Mouse (Mus musculus) midbrain, embryonic 14.5 days (tissue): ENCODE results near the gene Slc1a2. TPM values are rescaled to one million over a fixed set of nuclear protein-coding genes. Genes with fewer than 3 reads are reported as not detected.

Source experiments
- ATAC-seq: fragments of 200-750 bp; cut with Nextera tagmentation; 2 replicates; pipeline ENCODE4 v1.8.0; 2017; ENCODE audit warnings: moderate number of reproducible peaks, moderate library complexity; ENCODE audit not compliant: low FRiP score, low TSS enrichment
- DNase-seq: peaks from one replicate; pipeline ENCODE4 v3.0.0-alpha.2; 2015
- H3K27ac ChIP-seq: fragments of 300-500 bp; sonication (generic); replicated peaks from 2 replicates; pipeline ENCODE4 v1.5.1; 2014; ENCODE audit warnings: mild to moderate bottlenecking, low read depth, low read length, moderate library complexity
- H3K27me3 ChIP-seq: fragments of 300-500 bp; sonication (generic); 2 replicates; pipeline ENCODE4 v1.6.1; 2014; ENCODE audit warnings: low read length, control low read depth, mixed read lengths; ENCODE audit not compliant: control insufficient read depth, insufficient read depth
- H3K36me3 ChIP-seq: fragments of 300-500 bp; sonication (generic); 2 replicates; pipeline ENCODE4 v1.6.1; 2014; ENCODE audit warnings: low read length, control low read depth; ENCODE audit not compliant: control insufficient read depth, insufficient read depth
- H3K4me1 ChIP-seq: fragments of 300-500 bp; sonication (generic); 2 replicates; pipeline ENCODE4 v1.6.1; 2014; ENCODE audit warnings: mild to moderate bottlenecking, antibody characterized with exemption, low read length, control low read depth; ENCODE audit not compliant: control insufficient read depth, insufficient read depth
- H3K4me2 ChIP-seq: fragments of 300-500 bp; sonication (generic); 2 replicates; pipeline ENCODE4 v1.6.1; 2014; ENCODE audit warnings: mild to moderate bottlenecking, low read length, moderate library complexity
- H3K4me3 ChIP-seq: fragments of 300-500 bp; sonication (generic); replicated peaks from 2 replicates; pipeline ENCODE4 v1.5.1; 2014; ENCODE audit warnings: low read depth, low read length
- H3K9ac ChIP-seq: fragments of 300-500 bp; sonication (generic); replicated peaks from 2 replicates; pipeline ENCODE4 v1.6.1; 2014; ENCODE audit warnings: mild to moderate bottlenecking, low read length, moderate library complexity
- H3K9me3 ChIP-seq: fragments of 300-500 bp; sonication (generic); 2 replicates; pipeline ENCODE4 v1.6.1; 2016; ENCODE audit warnings: low read length, control low read depth, mixed read lengths; ENCODE audit not compliant: control insufficient read depth
- WGBS: fragments of 180-500 bp; shearing (Covaris S2); extraction: QIAGEN DNeasy Blood & Tissue Kit; methylation state at CpG from one replicate; pipeline ENCODE4 v1.1.7; 2014; 5-methylcytosine and 5-hydroxymethylcytosine counted together
- polyA plus RNA-seq: library from polyadenylated mRNA; unstranded; fragments of >200 nt; fragmentation: Nextera tagmentation; extraction: Ambion mirVana; gene quantifications from 2 replicates; pipeline ENCODE4 v1.2.1, GENCODE M21; 2014

Slc1a2 gene
- polyA plus RNA-seq, 1 experiment from 2014 or later = 24.0 TPM

GRCm38 (mm10) chr2:102695541-102695940 is 37.1 kb downstream of the Slc1a2 start:
- Histone ChIP-seq H3K27ac (no peak overlapping the region), H3K4me2 (no peak overlapping the region), H3K9me3 (no peaks in the 10 kb centered on the region), H3K9ac (no peak overlapping the region), H3K4me1 (no peaks in the 10 kb centered on the region), H3K36me3 (no peaks in the 10 kb centered on the region), H3K4me3 (no peak overlapping the region), H3K27me3 (no peaks in the 10 kb centered on the region)
- ATAC-seq = no peak
- DNase-seq = no peak

- no peaks in the 10 kb centered on the region for H3K27me3 ChIP-seq
- ATAC-seq = no peak
- 74% methylated on average over 2 of the region's 2 CpGs for WGBS
- H3K4me1 ChIP-seq = no peaks in the 10 kb centered on the region
- H3K9ac ChIP-seq = no peak overlapping the region
- H3K9me3 ChIP-seq = no peaks in the 10 kb centered on the region
- no peak overlapping the region for H3K4me2 ChIP-seq
- no peak overlapping the region for H3K4me3 ChIP-seq
- H3K27ac ChIP-seq = no peak overlapping the region
- no peaks in the 10 kb centered on the region for H3K36me3 ChIP-seq
- DNase-seq = no peak
These were observed 39.3 kb downstream of the Slc1a2 start for GRCm38 (mm10) chr2:102697732-102698131.

- no peak overlapping the region for H3K9ac ChIP-seq
- no peaks in the 10 kb centered on the region for H3K4me1 ChIP-seq
- H3K27ac ChIP-seq = no peak overlapping the region
- H3K4me3 ChIP-seq = no peak overlapping the region
- no peaks in the 10 kb centered on the region for H3K27me3 ChIP-seq
- no peaks in the 10 kb centered on the region for H3K36me3 ChIP-seq
- whole genome bisulfite sequencing = 95% methylated on average over 7 of the region's 7 CpGs
- H3K4me2 ChIP-seq = no peak overlapping the region
- H3K9me3 ChIP-seq = no peaks in the 10 kb centered on the region
- ATAC-seq (no peak), DNase-seq (no peak)
These were observed 41.5 kb downstream of the Slc1a2 start for GRCm38 (mm10) chr2:102699921-102700320.

GRCm38 (mm10) chr2:102700695-102701094 is 42.2 kb downstream of the Slc1a2 start:
- DNase-seq (no peak), ATAC-seq (no peak)
- 95% methylated on average over 2 of the region's 2 CpGs for WGBS

GRCm38 (mm10) chr2:102701382-102701781 is 42.9 kb downstream of the Slc1a2 start:
- Histone ChIP-seq H3K9me3 (no peaks in the 10 kb centered on the region), H3K4me2 (no peak overlapping the region), H3K9ac (no peak overlapping the region), H3K36me3 (no peaks in the 10 kb centered on the region), H3K4me3 (no peak overlapping the region), H3K27ac (no peak overlapping the region), H3K27me3 (no peaks in the 10 kb centered on the region), H3K4me1 (no peaks in the 10 kb centered on the region)
- 78% methylated on average over 3 of the region's 3 CpGs for WGBS
- DNase-seq (no peak), ATAC-seq (no peak)

More at GRCm38 (mm10) chr2:102700695-102701094, 42.2 kb downstream of the Slc1a2 start:
- Histone ChIP-seq H3K4me1 (no peaks in the 10 kb centered on the region), H3K9ac (no peak overlapping the region), H3K4me3 (no peak overlapping the region), H3K4me2 (no peak overlapping the region), H3K9me3 (no peaks in the 10 kb centered on the region), H3K27ac (no peak overlapping the region), H3K36me3 (no peaks in the 10 kb centered on the region), H3K27me3 (no peaks in the 10 kb centered on the region)

GRCm38 (mm10) chr2:102703556-102703955 is 45.1 kb downstream of the Slc1a2 start:
- Histone ChIP-seq H3K36me3 (no peaks in the 10 kb centered on the region), H3K4me1 (no peaks in the 10 kb centered on the region), H3K4me2 (no peak overlapping the region), H3K27ac (no peak overlapping the region), H3K4me3 (no peak overlapping the region), H3K27me3 (no peaks in the 10 kb centered on the region), H3K9me3 (no peaks in the 10 kb centered on the region), H3K9ac (no peak overlapping the region)
- WGBS = 84% methylated on average over 3 of the region's 3 CpGs
- no peak for ATAC-seq
- DNase-seq = no peak

GRCm38 (mm10) chr2:102704781-102705180 is 46.3 kb downstream of the Slc1a2 start:
- H3K4me2 ChIP-seq = no peak overlapping the region
- no peak overlapping the region for H3K27ac ChIP-seq
- 76% methylated on average over 1 of the region's 1 CpGs for WGBS
- no peaks in the 10 kb centered on the region for H3K36me3 ChIP-seq
- no peak overlapping the region for H3K4me3 ChIP-seq
- no peak overlapping the region for H3K9ac ChIP-seq
- ATAC-seq = no peak
- H3K27me3 ChIP-seq = no peaks in the 10 kb centered on the region
- H3K4me1 ChIP-seq = no peaks in the 10 kb centered on the region
- no peaks in the 10 kb centered on the region for H3K9me3 ChIP-seq
- no peak for DNase-seq

- no peak for ATAC-seq
- H3K27ac ChIP-seq = no peak overlapping the region
- no peak overlapping the region for H3K4me2 ChIP-seq
- H3K9me3 ChIP-seq = no peaks in the 10 kb centered on the region
- 86% methylated on average over 5 of the region's 5 CpGs for WGBS
- H3K27me3 ChIP-seq = no peaks in the 10 kb centered on the region
- H3K4me3 ChIP-seq = no peak overlapping the region
- H3K4me1 ChIP-seq = no peaks in the 10 kb centered on the region
- DNase-seq = no peak
- H3K36me3 ChIP-seq = no peaks in the 10 kb centered on the region
- H3K9ac ChIP-seq = no peak overlapping the region
These were observed 53.1 kb downstream of the Slc1a2 start for GRCm38 (mm10) chr2:102711511-102711910.

GRCm38 (mm10) chr2:102712049-102712448 is 53.6 kb downstream of the Slc1a2 start:
- Histone ChIP-seq H3K9ac (no peak overlapping the region), H3K4me2 (no peak overlapping the region), H3K4me3 (no peak overlapping the region), H3K36me3 (no peaks in the 10 kb centered on the region), H3K27ac (no peak overlapping the region), H3K4me1 (no peaks in the 10 kb centered on the region), H3K27me3 (no peaks in the 10 kb centered on the region), H3K9me3 (no peaks in the 10 kb centered on the region)
- no peak for ATAC-seq
- no peak for DNase-seq
- 90% methylated on average over 4 of the region's 4 CpGs for WGBS
